Mouse (Mus musculus): ENCODE measurements around the gene Nsun4.

DNA sequence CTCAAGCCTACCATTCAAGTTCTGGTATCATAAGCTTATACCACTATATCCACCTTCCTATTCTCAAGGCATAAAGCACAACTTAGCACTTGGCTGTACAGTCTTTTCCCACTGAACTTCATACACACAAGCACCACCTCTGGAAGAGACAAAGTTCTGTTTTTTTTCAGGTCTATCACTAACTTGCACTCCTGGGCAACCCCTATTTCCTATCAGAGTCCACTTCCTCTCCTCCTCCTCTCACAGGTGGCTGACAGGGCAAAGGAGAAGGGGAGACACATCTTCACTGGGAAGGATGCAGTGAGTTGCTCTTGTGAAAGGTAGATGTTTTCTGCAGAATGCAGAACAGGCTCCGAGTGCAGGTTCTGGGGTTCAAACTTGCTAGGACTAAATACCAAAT is 6.0 kb downstream of the Nsun4 start:
- TF ChIP-seq POLR2A (IDR thresholded peaks at IDR 0.05; ENCODE audit: borderline replicate concordance, extremely low read depth, low read depth, low read length) (no peak), CTCF (IDR thresholded peaks at IDR 0.05; ENCODE audit: insufficient read depth, low read length) (no peak)
